Mouse (Mus musculus) brain, adult 10 weeks (tissue): ENCODE results near the gene Gm6351. TPM values are rescaled to one million over a fixed set of nuclear protein-coding genes. Genes with fewer than 3 reads are reported as not detected.

Experiments
- polyA plus RNA-seq: library from polyadenylated mRNA; stranded (reverse); fragments of 350-450 nt; fragmentation: Illumina TruSeq; extraction: RNeasy Lipid Tissue Mini Kit (QIAGEN cat#74804); gene quantifications from one replicate; pipeline ENCODE4 v1.2.3, GENCODE M21; 2015; ENCODE audit warnings: low read depth, low replicate concordance

Gm6351 gene
- polyA plus RNA-seq: not detected

GRCm38 (mm10) chr5:94076085-94076484 is at the start of gene Gm6351:
Gm6351 (plus strand) TSS chr5:94076385.

GRCm38 (mm10) chr5:94070445-94070844 is 5.7 kb upstream of the Gm6351 start, which contains the start of gene BC061212:
BC061212 (minus strand) TSS chr5:94070545.

Other genes starting within 250 kb of the Gm6351 start
- gene Gm7792, start 232.6 kb upstream of the Gm6351 start, polyA plus RNA-seq: not detected
- not detected for gene Gm16429, start 147.3 kb upstream of the Gm6351 start, polyA plus RNA-seq
- not detected for gene BC061212, start 5.8 kb upstream of the Gm6351 start, polyA plus RNA-seq
- gene Gm3106, start 141.6 kb downstream of the Gm6351 start, polyA plus RNA-seq: not detected
- gene A430089I19Rik, start 230.4 kb downstream of the Gm6351 start, polyA plus RNA-seq: not detected
- not detected for gene Gm6502, start 238.1 kb downstream of the Gm6351 start, polyA plus RNA-seq